Mouse (Mus musculus): ENCODE results near the gene Irf2.

The Irf2 gene

GRCm38 (mm10) chr8:46757613-46758012 is 18.1 kb downstream of the Irf2 start:
- no peak for DNase-seq (ENCODE audit: low spot score)

DNA sequence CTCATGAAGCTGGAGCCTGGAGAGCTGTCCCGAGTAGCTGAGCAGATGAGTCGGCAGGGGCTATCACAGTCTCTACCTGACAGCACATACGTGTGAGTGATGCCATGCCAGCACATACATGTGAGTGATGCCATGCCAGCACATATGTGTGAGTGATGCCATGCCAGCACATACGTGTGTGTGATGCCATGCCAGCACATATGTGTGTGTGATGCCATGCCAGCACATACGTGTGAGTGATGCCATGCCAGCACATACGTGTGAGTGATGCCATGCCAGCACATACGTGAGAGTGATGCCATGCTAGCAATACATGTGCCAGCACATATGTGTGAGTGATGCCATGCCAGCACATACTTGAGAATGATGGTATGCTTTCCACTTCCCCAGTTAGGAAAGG is 18.6 kb downstream of the Irf2 start:
- DNase-seq (ENCODE audit: low spot score), result no peak

GRCm38 (mm10) chr8:46758676-46759075 is 19.1 kb downstream of the Irf2 start:
- DNase-seq (ENCODE audit: low spot score), result no peak

- DNase-seq (ENCODE audit: low spot score), result no peak
Measured at GRCm38 (mm10) chr8:46759562-46759961, 20.0 kb downstream of the Irf2 start.

DNA sequence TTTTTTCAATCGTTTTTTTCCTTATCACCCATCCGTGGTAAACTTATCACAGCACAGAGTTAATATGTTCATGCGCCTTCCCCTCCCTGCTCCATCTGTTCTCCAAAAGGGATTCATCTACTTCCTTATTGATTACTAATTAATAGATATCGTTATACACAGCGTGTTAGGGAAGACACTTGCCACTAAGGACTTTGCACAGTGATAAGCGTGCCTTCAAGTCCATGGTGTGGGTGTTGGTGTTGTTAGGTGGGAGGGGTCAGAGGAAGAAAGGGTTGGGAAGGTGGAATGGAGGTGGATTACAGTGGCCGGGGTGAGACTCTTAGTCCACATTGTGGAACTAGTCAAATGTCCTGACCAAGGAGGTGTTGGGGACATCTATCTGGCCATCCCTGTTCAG is 21.2 kb downstream of the Irf2 start:
- DNase-seq (ENCODE audit: low spot score), result no peak

DNA sequence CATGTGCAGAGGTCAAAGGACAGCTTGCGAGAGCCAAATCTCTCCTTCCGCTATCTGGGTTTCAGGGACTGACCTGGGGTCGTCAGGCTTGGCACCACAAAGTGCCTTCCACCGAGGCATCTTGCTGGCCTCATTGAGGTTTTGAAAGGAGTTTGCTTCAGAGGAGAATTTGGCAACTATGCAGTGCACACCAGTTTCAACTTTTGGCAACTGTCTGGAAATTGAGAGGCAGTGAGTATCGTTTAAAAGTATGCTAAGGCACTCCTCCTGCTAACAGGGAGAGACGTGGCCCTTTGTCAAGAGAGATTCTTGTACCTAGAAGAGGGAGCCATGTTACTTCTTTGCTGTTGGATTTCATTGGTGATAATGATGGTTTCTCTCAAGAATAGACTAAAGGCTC is 21.9 kb downstream of the Irf2 start:
- DNase-seq (ENCODE audit: low spot score), result peak; percentile 28

- no peak for DNase-seq (ENCODE audit: low spot score)
Measured at GRCm38 (mm10) chr8:46769408-46770180, 30.1 kb downstream of the Irf2 start.

DNA sequence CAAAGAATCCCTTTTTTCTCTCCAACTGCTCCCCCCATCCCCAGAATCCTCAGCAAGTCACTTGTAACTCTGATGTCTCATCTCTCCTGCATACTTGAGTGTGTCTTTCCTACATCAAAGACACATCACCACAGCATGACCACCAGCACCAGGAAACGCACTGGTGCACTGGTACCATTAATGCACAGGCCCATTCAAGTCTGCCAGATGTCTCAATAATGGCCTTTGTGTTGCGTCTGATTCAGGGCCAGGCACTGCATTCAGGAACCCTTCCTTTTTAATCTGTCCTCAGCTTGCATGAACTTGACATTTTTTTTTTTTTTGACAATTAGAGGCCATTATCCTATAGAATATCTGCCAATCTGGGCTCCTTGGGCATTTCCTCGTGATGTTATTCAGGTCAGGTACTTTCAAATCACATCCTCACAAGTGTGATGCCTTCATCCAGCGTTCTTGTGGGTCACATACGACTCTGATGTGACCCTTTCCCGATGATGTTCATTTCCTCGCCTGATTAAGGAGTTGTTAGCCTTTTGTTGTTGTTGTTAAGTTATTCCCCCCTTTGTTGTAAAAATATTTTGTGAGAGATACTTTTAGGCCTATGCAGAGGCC is 31.5 kb downstream of the Irf2 start:
- DNase-seq (ENCODE audit: low spot score), result no peak

- DNase-seq (ENCODE audit: low spot score), result no peak
Measured at GRCm38 (mm10) chr8:46772801-46773200, 33.3 kb downstream of the Irf2 start.

DNA sequence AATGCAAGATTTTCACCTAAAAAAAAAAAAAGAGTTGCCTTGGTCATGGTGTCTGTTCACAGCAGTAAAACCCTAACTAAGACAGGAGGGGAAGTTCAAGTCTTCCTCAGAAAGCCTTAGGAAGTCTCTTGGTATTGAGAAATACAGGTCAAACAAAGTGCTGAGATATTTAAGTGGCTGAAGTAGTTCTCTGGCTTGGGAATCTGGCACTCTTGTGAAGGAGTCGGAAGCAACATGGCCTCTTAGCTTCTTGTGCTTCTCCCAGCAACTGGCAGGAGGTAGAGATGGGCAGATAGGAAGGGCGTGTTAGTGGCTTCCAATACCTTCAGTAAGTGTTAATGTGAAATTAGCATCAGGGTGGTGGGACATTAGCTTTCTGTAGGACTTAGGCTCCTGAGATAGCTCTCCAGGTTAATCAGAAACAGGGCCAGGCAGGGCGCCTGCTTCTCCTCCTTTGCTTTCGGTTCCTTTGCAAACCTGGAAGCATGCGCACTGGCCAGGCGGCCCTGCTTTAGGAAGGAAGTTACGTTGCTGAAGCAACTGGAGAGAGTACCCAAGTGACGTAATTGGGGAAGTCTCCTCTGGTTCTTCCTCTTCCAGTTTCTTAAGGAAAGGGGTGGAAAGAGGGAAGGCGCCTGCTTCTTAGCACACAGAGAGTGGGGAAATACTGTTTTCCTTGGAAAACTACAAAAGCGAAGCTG is 38.4 kb downstream of the Irf2 start:
- no peak for DNase-seq (ENCODE audit: low spot score)

- DNase-seq (ENCODE audit: low spot score), result no peak
Measured at GRCm38 (mm10) chr8:46781067-46781657, 41.6 kb downstream of the Irf2 start.

- DNase-seq (ENCODE audit: low spot score), result no peak
Measured at GRCm38 (mm10) chr8:46782254-46782653, 42.7 kb downstream of the Irf2 start.

DNA sequence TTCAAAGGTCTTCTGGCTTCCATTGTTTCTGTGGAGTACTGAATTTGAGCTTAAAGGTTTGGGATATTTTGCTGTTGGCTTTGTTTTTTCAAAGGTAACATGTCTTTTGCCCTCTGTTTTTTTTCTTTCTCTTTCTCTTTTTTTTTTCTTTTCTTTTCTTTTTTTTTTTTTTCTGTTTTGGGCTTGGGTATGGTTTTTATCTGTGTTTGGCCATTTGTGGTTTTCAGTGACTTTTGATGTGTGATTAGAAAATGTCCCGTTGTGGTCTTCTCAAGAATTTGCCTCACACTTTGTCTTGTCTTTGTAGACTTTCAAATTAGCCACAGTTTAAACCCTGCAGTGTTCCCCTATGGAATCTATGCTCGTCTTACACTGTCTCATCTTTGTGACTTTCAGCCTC is 45.5 kb downstream of the Irf2 start:
- DNase-seq (ENCODE audit: low spot score), result no peak

GRCm38 (mm10) chr8:46785926-46786325 is 46.4 kb downstream of the Irf2 start:
- DNase-seq (ENCODE audit: low spot score), result no peak

- DNase-seq (ENCODE audit: low spot score), result no peak
Measured at GRCm38 (mm10) chr8:46789091-46789881, 49.8 kb downstream of the Irf2 start.

- DNase-seq (ENCODE audit: low spot score), result peak; percentile 10
Measured at GRCm38 (mm10) chr8:46791664-46792371, 52.3 kb downstream of the Irf2 start.

- no peak for DNase-seq (ENCODE audit: low spot score)
Measured at GRCm38 (mm10) chr8:46792653-46793052, 53.1 kb downstream of the Irf2 start.

DNA sequence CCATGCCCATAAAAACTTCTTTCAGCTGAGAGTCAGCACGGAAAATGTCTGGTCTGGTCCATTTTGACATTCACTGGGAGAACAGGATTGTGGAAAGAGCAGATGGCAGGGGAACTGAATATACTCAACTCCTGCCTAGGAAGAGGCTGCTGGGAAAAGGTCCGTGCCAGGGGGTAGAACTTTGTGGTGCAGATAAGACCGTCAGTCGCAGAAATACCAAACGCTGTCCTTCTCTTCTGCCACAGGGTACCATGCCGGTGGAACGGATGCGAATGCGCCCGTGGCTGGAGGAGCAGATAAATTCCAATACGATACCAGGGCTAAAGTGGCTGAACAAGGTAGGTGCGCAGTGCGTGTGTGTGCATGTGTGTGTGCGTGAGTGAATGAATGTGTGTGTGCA is 53.7 kb downstream of the Irf2 start:
- DNase-seq (ENCODE audit: low spot score), result no peak

- no peak for DNase-seq (ENCODE audit: low spot score)
Measured at GRCm38 (mm10) chr8:46794317-46794716, 54.8 kb downstream of the Irf2 start.

DNA sequence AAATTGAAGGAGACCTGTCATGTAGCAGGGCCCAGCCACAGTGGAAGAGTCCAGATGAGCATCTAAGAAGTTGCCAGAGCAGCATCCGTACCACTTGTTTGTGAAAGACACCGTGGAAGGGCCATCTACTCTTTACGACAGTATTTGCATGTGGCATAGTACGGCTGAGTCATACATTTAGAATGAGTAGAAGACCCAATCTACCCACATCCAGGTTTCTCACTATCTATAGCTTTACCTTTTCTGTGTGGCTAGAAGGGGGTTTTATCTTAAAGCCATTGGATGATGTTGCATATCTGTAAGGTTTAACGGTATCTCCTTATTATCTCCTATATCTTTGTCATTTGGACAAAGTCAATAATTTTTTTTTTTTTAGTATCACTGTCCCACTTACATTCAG is 59.7 kb downstream of the Irf2 start:
- DNase-seq (ENCODE audit: low spot score), result no peak

DNA sequence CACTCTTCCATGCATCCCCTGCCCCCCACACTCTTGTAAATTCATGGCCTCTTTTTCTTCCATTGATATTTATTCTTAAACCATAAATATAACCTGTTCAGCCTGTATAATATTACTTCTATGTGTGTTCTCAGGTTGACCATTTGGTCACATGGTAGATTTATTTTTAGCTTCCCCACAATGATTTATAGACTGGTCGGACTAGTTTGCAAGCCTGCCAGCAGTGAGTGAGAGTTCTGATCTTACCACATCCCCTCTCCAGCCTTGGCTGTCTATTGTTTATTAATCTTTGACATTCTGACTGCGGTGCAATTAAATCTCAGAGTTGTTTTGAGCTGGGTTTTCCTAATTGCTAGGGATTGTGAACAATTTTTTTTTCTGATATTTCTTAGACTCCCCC is 60.2 kb downstream of the Irf2 start:
- DNase-seq (ENCODE audit: low spot score), result peak; percentile 73

Data from adipocyte (in vitro differentiated cells).